Mouse (Mus musculus) 416B (cell line): ENCODE results near the gene Slc39a9.

Experiments
- DNase-seq: peaks from one replicate; pipeline ENCODE4 v3.0.0; 2011; ENCODE audit warnings: low read depth

The Slc39a9 gene

DNA sequence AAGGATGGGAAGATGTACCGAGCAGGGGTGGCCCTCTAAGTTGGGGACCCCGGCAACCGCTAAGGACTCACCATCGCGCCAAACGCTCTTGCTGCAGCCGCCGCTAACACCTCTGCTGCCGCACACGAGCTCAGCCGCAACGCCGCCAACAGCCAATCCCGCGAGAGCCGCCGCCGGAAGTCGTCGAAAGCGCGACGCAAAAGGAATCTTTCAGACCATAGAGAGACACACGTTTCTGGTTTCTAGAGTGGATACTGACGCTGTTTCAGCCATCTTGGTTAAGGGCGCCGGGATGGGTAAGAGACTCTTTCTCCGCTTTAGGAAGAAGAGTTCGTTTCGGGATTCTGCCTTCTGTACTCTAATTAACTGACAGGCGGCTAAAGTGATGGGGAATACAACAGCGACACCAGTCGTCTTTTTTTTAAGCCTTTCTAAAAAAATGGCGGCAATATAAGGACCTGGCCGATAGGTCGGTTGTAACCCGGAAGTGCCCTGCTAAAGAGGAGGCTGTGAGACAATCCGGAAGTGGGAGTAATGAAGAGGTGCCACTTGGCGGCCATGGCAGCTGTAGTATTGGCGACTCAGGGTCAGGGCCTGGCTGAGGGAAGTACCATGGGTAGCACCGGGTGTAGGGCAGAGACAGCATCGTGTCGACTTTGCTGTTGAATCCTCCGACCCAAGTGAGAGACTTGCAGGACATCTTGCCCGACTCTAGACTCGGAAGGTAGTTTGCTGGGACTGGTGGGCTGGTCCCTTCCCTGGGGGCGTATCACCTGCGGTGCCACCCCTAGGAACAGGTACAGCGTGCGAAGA, at the start of gene Slc39a9, which contains the start of gene Erh:
Slc39a9 (plus strand) TSS at position 191 of the 813 bp plus-strand sequence.
Erh (minus strand) TSS at position 649 of the 813 bp plus-strand sequence.
- peak; percentile 99 for DNase-seq

DNA sequence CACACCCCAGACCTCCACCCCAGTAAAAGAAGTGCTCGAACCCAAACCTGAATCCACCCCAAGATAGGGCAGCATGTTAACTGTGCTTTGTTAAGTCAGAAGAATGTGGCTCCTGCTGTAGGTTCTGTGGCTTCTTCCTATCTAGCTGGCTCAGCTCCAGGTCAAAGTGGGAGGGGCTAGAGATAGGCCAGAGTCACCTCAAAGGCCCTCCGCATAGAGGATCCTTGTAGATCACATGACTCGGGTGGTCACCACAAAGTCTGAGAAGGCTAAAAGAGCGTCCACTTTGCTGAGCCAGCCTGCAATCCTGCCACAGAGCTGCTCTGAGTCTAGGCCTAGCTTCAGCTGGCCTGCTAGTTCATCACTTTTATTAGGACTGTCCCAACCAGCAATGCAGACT, 49.5 kb upstream of the Slc39a9 start:
- peak; percentile 80 for DNase-seq

- DNase-seq = no peak
Observed at GRCm38 (mm10) chr12:80594781-80595180, 48.9 kb upstream of the Slc39a9 start.

GRCm38 (mm10) chr12:80595566-80595965, 48.1 kb upstream of the Slc39a9 start:
- no peak for DNase-seq

GRCm38 (mm10) chr12:80595968-80596367, 47.7 kb upstream of the Slc39a9 start:
- DNase-seq = no peak

DNA sequence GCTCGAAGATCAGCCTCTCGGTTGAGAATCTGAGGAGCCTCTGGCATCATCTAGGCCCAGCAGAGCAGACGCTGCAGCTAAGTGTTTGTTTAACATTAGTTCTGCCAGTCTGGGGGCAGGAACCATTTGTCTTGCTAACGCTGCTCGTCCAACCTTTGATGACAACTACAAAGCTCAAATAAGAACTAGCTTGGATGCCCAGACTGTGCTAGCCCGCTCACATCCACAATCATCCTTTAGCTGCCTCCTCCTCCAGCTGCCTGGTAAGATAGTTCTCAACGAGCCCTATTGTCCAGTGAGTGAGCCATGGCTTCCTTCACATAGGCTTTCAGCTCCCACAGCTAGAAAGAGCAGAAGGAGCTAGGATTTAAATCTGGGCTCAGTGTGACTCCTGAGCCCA, 45.4 kb upstream of the Slc39a9 start:
- no peak for DNase-seq

- DNase-seq = no peak
Observed at GRCm38 (mm10) chr12:80598756-80599155, 44.9 kb upstream of the Slc39a9 start.

DNA sequence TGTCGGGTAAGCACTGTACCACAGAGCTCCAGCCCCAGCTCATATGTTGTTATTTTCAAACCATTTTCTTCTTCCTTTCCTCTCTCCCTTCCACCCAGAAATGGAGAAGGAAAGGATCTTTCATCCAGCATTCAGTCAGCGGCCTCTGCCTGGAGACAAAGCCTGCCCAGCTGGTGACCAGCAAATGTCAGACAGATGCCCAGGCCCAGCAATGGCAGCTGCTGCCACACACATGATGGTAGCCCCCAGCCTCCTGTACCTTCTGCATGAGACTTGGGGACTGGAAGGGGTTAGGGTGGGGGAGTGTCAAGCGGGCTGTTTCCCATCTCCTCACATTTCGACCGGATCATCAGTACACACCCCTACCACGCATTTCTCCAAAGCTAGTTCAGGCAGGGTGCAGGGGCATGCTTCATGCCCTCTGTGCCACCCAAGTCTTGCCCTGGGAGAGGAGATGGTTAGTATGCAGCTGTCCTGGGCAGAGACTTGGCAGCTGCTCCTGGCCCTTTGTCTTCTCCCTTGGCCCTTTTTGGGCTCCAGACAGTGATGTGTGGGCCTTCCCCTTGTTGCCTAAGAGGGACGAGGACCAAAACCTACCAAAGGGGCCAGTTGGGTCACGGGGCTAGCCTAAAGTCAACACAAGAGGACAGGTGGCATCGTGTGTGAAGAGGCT, 42.0 kb upstream of the Slc39a9 start:
- no peak for DNase-seq

- DNase-seq = no peak
Observed at GRCm38 (mm10) chr12:80602432-80602831, 41.3 kb upstream of the Slc39a9 start.

DNA sequence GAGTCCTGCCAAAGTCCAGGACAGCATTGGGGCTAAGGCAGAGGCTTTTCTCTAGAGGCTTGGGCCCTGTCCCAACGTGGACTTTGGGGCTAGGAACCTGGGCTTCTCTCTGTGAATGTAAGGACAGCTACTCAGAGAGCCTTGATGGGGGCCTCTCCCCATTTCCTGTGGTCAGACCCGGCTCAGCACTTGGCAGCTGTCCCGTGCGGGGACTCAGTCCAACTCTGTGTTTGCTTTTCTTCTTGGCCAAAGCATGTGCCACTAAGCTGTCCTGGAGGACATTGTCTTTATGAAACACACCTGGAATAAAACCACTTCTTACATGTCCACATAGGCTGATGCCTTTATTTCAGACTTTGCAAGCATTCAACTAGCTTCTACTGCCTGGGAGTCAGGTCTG, 40.1 kb upstream of the Slc39a9 start:
- peak; percentile 69 for DNase-seq

- no peak for DNase-seq
Observed at GRCm38 (mm10) chr12:80604218-80604617, 39.5 kb upstream of the Slc39a9 start.

- DNase-seq = no peak
Observed at GRCm38 (mm10) chr12:80608576-80608975, 35.1 kb upstream of the Slc39a9 start.

DNA sequence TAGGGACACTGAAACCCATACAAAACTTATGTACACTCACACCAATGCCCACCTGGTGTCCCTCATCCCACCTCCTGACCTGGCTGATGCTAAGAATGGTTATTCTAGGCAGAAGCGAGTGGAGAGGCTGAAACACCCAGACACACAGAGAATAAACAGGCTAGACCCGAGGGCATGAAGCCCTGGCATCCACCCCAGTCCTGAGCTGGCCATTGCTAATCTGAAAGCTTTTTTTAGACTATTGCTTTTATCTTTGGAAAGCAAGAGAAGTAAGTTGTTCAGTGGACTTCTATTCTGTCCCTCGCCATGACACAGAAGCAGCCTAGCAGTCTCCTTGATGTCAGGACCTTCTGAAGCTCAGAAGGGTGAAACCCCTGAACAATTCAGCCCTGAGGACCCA, 33.8 kb upstream of the Slc39a9 start:
- DNase-seq = no peak

DNA sequence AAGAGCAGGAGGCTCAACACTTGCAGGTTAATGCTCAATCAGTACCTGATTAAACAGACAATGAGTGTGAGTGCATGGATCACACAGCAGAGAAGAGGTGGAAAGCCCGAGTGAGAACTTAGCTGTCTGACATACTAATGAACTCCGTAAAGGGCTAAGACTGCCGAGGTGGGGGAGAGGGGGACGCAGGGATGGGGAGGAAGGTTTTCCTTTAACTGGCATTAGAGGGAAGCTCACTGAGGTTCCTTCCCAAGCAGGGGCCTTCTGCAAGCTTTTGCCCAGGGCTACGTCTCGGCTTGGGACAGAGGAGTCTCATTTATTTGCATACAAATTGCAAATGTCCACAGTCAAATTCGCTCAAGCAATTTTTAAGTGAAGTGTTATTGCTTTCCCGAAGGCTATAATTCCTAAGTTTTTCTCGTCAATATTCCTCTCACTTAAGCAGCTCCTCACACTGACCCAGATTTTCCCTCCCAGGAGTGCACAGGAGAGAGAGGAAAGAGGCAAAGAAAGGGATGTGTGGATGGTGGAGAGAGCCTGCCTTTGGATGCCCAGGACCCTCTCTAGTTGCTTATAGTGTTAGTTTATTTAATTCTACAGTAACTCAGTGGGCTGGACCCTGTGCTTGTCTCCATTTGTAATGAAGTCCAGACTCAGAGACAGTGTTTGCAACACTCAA, 31.4 kb upstream of the Slc39a9 start:
- no peak for DNase-seq

- DNase-seq = no peak
Observed at GRCm38 (mm10) chr12:80615371-80616257, 28.1 kb upstream of the Slc39a9 start.

DNA sequence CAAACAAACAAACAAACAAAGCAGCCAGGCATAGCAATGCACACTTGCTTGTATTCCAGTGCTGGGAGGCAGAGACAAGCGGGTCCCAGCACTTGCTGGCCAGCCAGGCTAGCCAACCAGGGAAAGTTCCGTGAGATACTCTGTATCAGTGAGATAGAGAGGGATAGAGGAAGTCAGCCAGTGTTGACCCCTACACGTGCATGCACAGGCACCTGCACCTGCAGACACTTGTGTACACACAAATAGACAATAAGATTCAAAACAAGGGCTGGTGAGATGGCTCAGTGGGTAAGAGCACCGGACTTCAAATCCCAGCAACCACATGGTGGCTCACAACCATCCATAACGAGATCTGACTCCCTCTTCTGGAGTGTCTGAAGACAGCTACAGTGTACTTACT, 23.2 kb upstream of the Slc39a9 start:
- no peak for DNase-seq

GRCm38 (mm10) chr12:80631790-80632189, 11.9 kb upstream of the Slc39a9 start:
- DNase-seq = no peak

DNA sequence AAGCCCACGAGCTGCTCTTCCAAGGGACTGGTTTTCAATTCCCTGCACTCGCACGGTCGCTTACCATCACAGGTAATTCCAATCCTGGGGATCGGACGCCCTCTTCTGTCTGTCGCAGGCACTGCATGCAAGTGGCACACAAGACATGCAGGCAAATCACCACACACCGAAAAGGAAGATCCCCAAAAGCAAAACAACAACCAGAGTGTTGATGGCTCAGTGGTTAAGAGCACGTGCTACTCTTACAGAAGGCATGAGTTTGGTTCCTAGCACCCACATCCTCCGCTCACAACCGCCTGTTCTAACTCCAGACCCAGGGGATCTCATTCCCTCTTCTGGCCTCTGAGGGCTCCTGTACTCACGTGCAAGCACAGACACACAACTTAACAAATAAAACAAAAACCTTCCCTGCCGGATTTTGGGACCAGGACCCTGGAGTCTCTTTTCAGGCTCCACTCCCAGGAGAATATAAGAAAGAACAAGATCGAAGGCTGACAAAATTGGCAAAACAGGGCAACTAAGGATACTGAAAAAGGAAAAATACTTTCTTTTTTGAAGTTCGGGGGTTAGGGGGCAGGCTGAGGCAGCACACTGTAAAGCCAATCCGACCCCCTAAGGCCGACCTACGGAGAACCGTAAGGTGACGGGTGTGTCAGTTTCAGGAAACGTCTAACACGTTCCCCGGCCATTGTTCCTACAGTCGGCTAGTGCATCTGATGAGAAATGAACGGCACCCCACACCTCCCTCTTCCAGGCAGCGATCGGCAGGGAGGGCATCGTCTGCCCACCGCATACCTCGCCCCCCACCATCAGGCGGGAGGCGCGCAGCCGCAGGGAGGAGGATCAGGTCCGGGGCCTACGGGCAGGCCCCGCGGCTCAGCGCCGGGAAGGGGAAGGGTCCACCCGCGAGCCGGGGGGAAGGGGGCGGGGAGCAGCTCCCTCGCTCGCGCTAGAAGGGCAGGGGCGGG, 674 bp upstream of the Slc39a9 start:
- peak; percentile 87 for DNase-seq

GRCm38 (mm10) chr12:80644506-80644868, 804 bp downstream of the Slc39a9 start:
- no peak for DNase-seq

- DNase-seq = peak; percentile 20
Observed at GRCm38 (mm10) chr12:80646377-80646776, 2.7 kb downstream of the Slc39a9 start.
